Mouse (Mus musculus): Measurements from ENCODE around the gene Il11ra1. TPM values are rescaled to one million over a fixed set of nuclear protein-coding genes. Genes with fewer than 3 reads are reported as not detected.
"Not testable (repeated sequence)": the region's sequence is repeated elsewhere in the genome, so short reads cannot be mapped to it uniquely, and the experiment has no call there.

The Il11ra1 gene
- total RNA-seq, 2 experiments from 2014 or later, result 35.8 to 43.8 TPM

GRCm38 (mm10) chr4:41702226-41702625, 2.4 kb downstream of the Il11ra1 start:
- DNase-seq (ENCODE audit: low spot score in 2 of 2); intact Hi-C loops (cut with DNase I): not testable (repeated sequence)

GRCm38 (mm10) chr4:41704651-41705050, 4.9 kb downstream of the Il11ra1 start:
- intact Hi-C loops (cut with DNase I), result loop anchor here (5.0 kb wide), 2 partner anchors 92 to 147 kb away; no protein-coding TSS in a partner anchor
- no peak for DNase-seq (ENCODE audit: low spot score in 2 of 2)

GRCm38 (mm10) chr4:41705922-41706754, 6.3 kb downstream of the Il11ra1 start:
- intact Hi-C loops (cut with DNase I), result loop anchor here (5.0 kb wide), 2 partner anchors 94 to 149 kb away; no protein-coding TSS in a partner anchor
- no peak for DNase-seq (ENCODE audit: low spot score in 2 of 2)

- DNase-seq (ENCODE audit: low spot score in 2 of 2), result peak; percentile 70 to 93
- intact Hi-C loops (cut with DNase I), result loop anchor here (5.0 kb wide), 2 partner anchors 95 to 150 kb away; no protein-coding TSS in a partner anchor
Measured at GRCm38 (mm10) chr4:41707011-41707535, 7.3 kb downstream of the Il11ra1 start.

- peak in 1 of 2 experiments; percentile 82 for DNase-seq (ENCODE audit: low spot score in 2 of 2)
- intact Hi-C loops (cut with DNase I), result loop anchor here (1.0 to 5.0 kb wide), 3 partner anchors 96 to 239 kb away; no protein-coding TSS in a partner anchor
Measured at GRCm38 (mm10) chr4:41708192-41708745, 8.5 kb downstream of the Il11ra1 start.

- no peak for DNase-seq (ENCODE audit: low spot score in 2 of 2)
- intact Hi-C loops (cut with DNase I), result loop anchor here (5.0 kb wide), 1 partner anchor 143 kb away; the partner anchor contains the start of genes Dnaic1 and Fam219a
Measured at GRCm38 (mm10) chr4:41710229-41710628, 10.4 kb downstream of the Il11ra1 start.

GRCm38 (mm10) chr4:41711705-41712375, 12.1 kb downstream of the Il11ra1 start:
- intact Hi-C loops (cut with DNase I), result loop anchor here (5.0 kb wide), 1 partner anchor 145 kb away; the partner anchor contains the start of genes Dnaic1 and Fam219a
- DNase-seq (ENCODE audit: low spot score in 2 of 2), result peak in 1 of 2 experiments; percentile 33

- intact Hi-C loops (cut with DNase I), result loop anchor here (5.0 kb wide), 1 partner anchor 145 kb away; the partner anchor contains the start of genes Dnaic1 and Fam219a
- peak in 1 of 2 experiments; percentile 17 for DNase-seq (ENCODE audit: low spot score in 2 of 2)
Measured at GRCm38 (mm10) chr4:41712421-41713196, 12.8 kb downstream of the Il11ra1 start.

- intact Hi-C loops (cut with DNase I), result loop anchor here (5.0 kb wide), 1 partner anchor 146 kb away; the partner anchor contains the start of genes Dnaic1 and Fam219a
- DNase-seq (ENCODE audit: low spot score in 2 of 2), result peak; percentile 77 to 87
Measured at GRCm38 (mm10) chr4:41713197-41714067, 13.6 kb downstream of the Il11ra1 start, which contains the start of gene Rpp25l. Gene Rpp25l, minus strand, starts transcription at chr4:41713534.

- intact Hi-C loops (cut with DNase I), result loop anchor here (5.0 kb wide), 1 partner anchor 147 kb away; the partner anchor contains the start of genes Dnaic1 and Fam219a
Measured at GRCm38 (mm10) chr4:41714276-41714675, 14.5 kb downstream of the Il11ra1 start.

GRCm38 (mm10) chr4:41715082-41715481, 15.3 kb downstream of the Il11ra1 start:
- intact Hi-C loops (cut with DNase I), result no loop called here

More at GRCm38 (mm10) chr4:41714276-41714675, 14.5 kb downstream of the Il11ra1 start:
- DNase-seq (ENCODE audit: low spot score in 2 of 2), result peak; percentile 75 to 88

GRCm38 (mm10) chr4:41715596-41715995, 15.8 kb downstream of the Il11ra1 start:
- intact Hi-C loops (cut with DNase I), result no loop called here
- DNase-seq (ENCODE audit: low spot score in 2 of 2), result peak in 1 of 2 experiments; percentile 78

More at GRCm38 (mm10) chr4:41715082-41715481, 15.3 kb downstream of the Il11ra1 start:
- peak in 1 of 2 experiments; percentile 25 for DNase-seq (ENCODE audit: low spot score in 2 of 2)

GRCm38 (mm10) chr4:41716834-41717233, 17.0 kb downstream of the Il11ra1 start:
- DNase-seq (ENCODE audit: low spot score in 2 of 2), result no peak
- intact Hi-C loops (cut with DNase I), result loop anchor here (1.0 kb wide), 1 partner anchor 20 kb away; no protein-coding TSS in a partner anchor

GRCm38 (mm10) chr4:41722918-41723351, 23.1 kb downstream of the Il11ra1 start, which contains the start of gene Dctn3:
Gene Dctn3, minus strand, starts transcription at chr4:41723170.
- intact Hi-C loops (cut with DNase I), result no loop called here
- peak; percentile 94 to 98 for DNase-seq (ENCODE audit: low spot score in 2 of 2)

GRCm38 (mm10) chr4:41726826-41727621, 27.2 kb downstream of the Il11ra1 start:
- peak in 1 of 2 experiments; percentile 35 for DNase-seq (ENCODE audit: low spot score in 2 of 2)
- intact Hi-C loops (cut with DNase I), result no loop called here

- intact Hi-C loops (cut with DNase I), result no loop called here
- no peak for DNase-seq (ENCODE audit: low spot score in 2 of 2)
Measured at GRCm38 (mm10) chr4:41731052-41731765, 31.4 kb downstream of the Il11ra1 start, which contains the start of gene Arid3c. Gene Arid3c, minus strand, starts transcription at chr4:41731142.

Measured in left cerebral cortex, postnatal 25 days (tissue).